Mouse (Mus musculus): ENCODE measurements at regions not wholly inside any gene's neighbourhood (a gene's known extent, or its start where the extent isn't known, plus 50 kb on each side); places are given as distances from the start of the nearest gene placed in this dataset.

DNA sequence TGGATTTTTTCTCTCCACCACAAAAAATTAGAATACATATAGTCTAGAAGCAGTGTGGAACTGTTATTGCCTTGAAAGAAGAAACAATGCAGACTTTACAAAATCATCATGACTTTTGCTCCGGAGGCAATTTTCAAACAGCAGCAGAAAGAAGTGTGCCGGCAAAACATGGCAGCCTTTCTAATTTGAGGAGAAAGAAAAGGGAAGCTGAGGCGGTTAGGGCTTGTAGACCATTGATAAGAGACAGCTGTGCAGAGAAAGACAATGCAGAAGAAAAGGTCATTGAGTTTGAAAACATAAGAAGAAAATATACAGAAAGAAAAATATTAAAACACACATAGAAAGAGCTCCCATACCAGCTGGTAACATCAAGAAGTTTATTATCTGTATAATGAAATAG is 54.1 kb upstream of the Hoxc13 start:
- H3K27ac ChIP-seq, result no peak overlapping the region
- TF ChIP-seq CTCF (IDR thresholded peaks at IDR 0.05), result no peak
- DNase-seq, result no peak
- intact Hi-C loops (cut with DNase I), result no loop called here
- no peak overlapping the region for H3K4me3 ChIP-seq

Measured in gastrocnemius, adult 2 months (tissue).